Mouse (Mus musculus): ENCODE measurements at regions not wholly inside any gene's neighbourhood (a gene's known extent, or its start where the extent isn't known, plus 50 kb on each side); places are given as distances from the start of the nearest gene placed in this dataset.
A peak's percentile ranks its signal among the peaks of the same experiment; 100 is the strongest.

DNA sequence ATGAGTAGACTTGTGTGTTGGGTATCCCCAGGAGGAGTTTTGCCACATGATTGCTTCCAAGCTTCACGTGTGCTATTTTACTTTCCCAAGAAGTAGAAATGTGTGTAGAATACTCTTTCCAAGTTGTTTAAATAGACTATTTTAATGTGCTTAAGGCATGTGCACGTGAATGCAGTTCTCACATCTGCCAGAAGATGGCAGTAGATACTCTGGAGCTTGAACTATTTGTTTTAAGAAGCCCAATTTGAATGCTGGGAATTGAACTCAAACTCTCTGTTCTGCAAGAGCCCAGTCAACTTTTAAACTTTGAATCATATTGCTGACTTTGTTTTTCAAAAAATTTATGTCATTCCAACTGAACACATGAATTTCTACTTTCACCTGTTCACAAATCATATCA, 431.3 kb upstream of the Reg3g start:
- DNase-seq (ENCODE audit: low read depth, low spot score): peak; percentile 9

DNA sequence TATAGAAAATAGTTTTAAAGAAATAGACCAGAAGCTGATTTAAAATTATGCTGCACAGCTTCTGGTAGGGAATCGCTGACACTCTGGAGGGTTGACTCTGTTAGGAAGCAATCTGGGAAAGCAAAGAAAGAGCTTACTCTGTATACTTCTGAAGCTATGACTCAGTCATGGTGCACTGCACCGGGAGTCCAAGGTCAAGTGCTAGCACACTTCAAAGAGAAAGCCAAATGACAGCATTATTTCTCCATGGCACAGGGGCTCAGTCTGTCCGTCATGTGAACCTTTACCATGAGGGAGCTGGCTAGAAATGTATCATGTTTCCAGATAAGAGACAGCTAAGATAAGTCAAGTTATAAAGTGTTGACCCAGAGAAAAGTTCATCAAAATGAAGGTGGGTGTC, 424.1 kb upstream of the Reg3g start:
- no peak for DNase-seq (ENCODE audit: low read depth, low spot score)

DNA sequence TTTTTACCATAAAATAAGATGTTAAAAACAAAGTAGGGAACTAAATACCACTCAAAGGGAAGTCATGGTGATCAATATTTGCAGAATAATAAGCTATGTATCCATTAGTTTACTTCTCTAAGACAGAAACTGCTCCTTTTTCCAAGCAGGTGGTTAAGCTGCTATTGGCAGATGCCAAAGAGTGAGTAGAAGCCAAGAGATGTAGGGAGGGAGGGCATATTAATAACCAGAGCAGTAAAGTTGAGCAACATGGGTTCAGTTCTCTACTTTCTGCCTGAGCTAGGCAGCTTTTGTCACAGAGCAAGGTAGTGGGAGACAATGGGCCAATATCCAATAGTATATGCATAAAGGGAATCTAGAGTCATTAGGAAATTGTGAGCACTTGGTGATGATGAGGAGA, 394.4 kb upstream of the Reg3g start:
- no peak for DNase-seq (ENCODE audit: low read depth, low spot score)

DNA sequence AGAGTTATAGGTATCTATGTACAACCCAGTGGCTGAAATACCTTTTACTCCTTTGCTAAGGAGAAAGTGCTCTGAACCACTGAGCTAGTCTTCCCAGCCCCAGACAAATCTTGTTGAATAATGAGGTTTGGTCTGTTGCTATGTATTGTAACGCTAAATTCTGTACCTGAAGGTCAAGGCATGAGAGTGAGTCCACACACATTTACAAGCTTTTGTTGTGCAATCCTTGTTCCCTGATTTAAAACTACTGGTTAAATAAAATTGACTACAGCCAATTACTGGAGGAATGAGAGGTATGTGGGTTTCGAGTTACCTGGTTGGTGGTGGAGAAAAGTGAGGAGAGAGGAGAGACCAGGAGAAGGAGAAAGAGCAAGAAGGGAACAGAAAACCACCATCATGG, 372.6 kb upstream of the Reg3g start:
- DNase-seq (ENCODE audit: low read depth, low spot score): no peak

DNA sequence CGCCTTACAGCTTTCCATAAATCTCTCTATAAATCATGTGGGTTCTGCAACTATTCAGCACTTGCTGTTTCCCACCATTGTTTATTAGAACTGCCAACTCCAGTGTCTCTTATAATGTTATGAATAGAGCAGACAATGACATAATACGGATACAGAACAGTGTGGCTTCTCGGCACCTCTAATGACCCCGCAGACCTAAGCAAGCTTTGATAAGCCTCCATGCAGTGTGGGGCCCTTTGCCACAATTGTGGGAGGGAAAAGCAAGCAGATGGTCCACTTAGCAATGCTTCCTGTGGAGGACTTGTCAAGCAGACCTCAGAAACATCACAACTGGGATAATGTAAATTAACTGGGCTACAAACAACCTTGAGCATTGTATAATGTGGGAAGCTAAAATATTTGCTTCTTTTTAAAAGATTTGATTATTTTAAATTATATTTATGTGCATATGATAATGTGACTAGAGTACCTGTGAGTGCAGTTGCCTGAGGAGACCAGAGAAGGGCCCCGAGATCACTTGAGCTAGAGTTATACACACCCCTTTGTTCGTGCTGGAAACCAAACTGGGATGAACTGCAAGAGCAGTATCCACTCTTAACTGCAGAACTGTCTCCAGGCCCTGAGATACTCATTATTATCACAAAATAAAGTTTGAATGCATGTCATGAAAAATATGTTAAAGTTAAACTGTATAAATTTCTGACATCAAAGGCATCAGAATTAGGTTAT, 357.4 kb upstream of the Reg3g start:
- no peak for DNase-seq (ENCODE audit: low read depth, low spot score)

- DNase-seq (ENCODE audit: low read depth, low spot score): no peak
Observed at GRCm38 (mm10) chr6:78821251-78821650, 352.6 kb upstream of the Reg3g start.

GRCm38 (mm10) chr6:78797013-78797412, 328.3 kb upstream of the Reg3g start:
- no peak for DNase-seq (ENCODE audit: low read depth, low spot score)

DNA sequence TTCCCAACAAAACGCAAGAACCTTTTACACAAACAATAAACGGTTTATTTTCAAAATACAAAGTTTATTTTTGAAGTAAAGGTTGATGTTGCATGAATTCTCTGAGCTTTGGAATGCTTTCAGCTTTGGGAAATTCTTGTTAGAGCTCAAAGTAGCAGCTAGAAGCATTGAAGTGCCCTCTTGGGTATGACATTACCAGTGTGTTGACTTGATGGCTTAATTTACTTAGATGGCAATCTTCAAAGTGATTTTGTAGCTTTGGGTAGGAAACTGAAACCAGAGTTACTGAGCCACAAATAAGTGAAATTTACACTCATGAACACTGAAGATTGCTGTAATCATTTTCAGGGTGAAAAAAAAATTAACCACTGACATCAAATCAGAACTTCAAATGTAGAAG, 320.3 kb upstream of the Reg3g start:
- DNase-seq (ENCODE audit: low read depth, low spot score): no peak

DNA sequence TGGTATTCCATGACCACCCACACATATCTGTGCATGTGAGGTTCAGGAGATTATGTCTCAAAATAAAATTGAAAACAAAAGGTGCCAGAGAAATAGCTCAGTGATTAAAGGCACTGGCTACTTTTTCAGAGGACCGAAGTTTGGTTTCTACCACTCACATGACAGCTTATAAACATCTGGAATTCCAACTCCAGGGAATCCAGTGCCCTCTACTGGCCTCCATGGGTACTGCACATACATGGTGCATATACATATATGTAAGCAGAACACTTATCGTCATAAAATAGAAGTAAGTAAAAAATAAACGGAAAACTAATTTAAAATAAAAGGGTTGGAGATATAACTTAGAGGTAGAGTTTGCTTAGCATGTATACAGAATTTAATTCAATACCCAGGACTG, 288.9 kb upstream of the Reg3g start:
- no peak for DNase-seq (ENCODE audit: low read depth, low spot score)

Data from telencephalon, adult 2 months (tissue).